Mouse (Mus musculus): ENCODE measurements around the gene Rxrb.

The Rxrb gene

DNA sequence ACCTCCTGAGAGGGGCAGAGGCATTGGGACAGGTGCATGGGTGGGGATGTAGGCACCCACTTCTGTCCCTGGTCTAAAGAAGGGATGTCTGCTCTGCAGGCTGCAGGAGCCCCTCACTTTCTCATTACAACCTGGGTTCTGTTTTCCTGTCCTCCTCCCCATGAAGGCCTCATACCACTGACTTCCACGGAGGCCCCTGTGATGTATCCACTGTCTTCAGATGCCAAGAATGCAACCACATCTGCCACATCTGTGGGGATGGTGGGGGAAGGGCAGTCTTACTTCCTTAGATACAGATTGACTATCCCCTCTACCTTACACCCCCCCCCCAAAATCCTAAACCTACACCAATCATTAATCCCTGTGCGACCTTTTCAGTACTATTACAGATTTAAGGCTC is 5.4 kb upstream of the Rxrb start:
- DNase-seq, result no peak

DNA sequence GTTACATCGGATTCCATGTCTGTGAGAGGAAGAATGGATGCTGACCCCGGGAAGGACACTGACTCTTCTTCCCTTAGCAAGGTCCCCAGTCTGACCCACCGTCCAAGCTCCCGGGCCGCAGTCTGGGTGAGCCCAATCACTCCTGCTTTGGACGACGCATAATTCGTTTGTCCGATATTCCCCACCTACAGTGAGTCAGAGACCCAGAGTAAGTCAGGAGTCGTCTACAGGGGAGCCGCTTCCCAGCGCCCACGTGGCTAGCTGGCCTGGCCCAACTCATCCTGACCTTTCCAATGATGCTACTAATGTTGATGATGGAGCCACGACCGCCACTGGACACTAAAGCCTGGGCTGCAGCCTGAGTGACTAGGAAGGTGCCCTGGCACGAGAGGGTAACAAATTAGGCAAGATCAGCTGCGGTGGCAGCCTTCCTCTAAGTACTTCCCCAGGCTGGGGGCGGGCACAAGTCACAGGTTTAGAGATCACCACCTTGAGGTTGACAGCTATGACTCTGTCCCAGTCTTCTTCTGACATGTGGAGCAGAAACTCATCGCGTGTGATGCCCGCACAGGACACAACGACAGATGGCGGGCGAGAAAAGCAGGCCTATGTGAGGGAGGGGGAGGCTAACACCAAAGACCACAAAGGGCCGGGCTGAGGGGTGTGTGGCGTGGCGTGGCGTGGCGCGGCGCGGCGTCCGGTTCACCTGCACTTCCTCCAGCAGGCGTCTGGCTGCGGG is 4.5 kb upstream of the Rxrb start:
- DNase-seq, result no peak

DNA sequence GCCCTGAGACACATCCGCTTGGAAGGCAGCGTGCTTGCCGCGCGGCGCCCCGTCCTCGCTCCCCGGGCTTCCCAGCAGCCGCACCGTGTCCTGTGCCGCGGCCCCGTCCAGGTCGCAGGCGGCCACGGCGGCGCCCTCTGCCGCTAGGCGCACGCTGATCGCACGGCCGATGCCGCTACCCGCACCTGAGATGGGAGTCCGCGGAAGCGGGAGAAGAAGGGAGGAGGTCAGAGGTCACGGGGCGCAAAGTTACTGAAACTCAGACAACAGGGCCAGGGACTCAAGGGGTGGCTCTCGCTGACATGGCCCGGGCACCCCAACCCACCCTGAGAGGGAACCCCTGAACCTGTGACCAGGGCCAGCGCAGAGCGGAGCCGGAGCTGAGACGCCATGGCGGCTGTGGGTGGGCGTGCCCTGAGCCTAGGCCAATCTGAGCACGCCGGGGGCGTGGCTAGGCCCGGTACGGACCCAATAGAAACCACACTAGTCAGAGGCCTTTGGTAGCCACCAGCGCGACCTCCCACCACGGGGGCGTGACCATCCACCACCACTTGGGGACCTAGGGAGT is 3.9 kb upstream of the Rxrb start, which contains the start of gene H2-Ke6:
H2-Ke6 (minus strand) TSS at position 405 of the 568 bp plus-strand sequence.
- peak; percentile 90 for DNase-seq

DNA sequence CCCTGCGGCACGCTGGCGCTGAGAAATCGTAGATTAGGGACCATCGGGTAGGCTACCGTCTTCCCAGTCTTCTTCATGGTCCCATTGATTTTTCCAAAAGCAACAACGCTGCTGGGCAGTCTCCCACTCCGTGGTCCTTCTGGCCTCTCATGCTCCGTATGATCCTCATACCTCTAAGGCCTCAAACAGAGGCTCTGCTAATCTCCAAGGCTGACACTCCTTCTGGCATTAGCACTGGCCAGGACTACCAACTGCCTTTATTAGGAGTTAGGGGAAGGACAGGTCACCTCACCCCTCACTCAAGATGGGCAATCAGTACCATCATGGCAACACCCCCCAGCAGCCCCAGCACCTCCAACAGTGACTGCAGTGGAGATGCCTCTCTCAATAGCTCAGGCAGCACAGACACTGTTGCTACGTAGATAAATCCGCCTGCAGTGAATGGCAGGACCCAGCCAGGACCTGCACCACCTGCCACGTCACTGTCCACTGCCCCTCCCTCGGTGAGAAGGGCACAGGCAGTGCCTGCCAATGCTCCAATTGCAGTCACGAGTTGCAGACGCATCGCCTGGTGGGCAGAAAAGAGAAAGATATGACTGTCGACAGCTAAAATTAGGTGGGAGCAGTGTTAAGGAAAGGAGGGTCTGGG is 3.0 kb upstream of the Rxrb start:
- no peak for DNase-seq

DNA sequence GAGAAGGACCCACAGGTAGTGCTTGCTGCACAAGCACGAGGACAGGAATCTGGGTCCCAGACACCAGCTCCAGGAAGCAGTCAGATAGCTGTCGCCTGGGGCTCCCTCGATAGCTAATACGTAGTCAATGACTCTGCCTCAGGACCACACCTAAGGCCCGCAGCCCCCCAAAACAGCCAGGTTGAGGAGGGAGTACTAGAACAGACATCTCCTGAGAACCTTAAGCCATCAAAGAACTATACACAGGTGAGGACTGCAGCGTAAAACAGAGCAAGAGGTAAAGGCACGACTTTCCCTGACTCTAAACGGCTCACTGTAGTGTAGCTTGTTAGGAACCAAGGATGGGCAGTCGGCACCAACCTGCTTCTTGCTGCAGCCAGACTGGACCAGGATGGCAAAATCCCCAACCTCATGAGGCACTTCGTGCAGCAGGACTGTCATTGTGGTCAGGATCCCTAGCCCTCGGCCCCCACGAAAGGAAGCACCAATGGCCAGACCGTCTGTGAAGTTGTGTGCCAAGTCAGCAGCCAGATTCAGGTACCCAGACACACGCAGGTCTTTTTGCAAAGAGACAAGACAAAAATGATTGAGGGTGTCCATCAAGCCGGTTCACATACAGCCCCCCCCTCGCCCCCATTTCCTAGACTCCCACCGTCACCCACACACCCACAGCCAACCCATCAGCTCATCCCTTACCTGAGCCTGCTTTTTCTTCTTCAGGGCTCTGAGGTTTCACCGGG is 2.3 kb upstream of the Rxrb start:
- DNase-seq, result no peak

DNA sequence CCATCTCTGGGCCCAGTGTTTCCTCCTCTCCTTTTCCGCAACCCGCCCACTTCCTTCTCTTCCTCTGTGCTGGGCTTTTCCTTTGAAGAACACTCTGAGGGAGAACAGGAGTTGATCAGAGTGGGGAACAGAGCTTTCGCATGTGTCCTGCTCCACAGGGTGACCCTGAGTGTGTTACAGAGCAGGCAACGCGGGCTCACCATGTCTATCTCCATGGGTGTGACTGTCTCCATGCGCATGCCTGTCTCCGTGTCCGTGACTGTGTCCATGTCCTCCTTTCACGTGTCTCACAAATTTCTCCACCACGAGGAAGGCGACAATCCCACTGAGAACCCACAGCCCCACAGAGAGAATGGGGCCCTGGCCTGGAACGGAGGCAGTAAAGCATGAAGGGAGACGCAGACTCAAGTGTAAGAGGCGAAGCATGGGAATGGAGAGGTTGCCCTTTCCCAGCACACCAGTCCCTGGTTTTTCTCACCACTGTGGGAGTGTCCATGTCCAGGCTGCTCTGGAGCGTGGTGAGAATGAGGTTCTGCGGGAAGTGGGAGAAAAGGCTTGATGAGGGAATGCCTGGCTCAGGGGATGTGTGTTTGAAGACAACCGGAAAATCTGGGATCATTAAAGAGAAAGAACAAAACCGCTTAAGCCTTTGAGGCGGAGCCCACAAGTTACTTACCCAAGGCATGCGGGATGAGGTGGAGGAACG is 1.6 kb upstream of the Rxrb start:
- no peak for DNase-seq

DNA sequence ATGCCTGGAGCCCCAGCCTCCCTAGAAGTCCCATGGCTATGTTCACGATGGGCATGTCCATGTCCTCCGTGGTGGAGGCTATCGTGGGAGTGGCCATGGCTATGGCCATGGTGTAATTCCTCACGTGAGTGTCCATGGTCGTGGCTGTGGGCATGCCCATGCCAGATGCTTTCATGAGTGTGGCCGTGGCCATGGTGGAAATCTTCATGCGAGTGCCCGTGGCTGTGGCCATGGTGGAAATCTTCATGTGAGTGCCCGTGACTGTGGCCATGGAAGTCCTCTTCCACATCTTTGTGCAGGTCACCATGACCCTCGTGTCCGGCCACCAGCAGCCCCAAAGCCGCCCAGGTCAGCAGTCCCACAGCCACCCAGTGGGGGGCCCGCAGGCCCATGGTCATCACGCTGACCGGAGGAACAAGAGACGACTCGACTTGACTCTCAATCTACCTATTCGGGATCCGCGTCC is 718 bp upstream of the Rxrb start:
- no peak for DNase-seq

DNA sequence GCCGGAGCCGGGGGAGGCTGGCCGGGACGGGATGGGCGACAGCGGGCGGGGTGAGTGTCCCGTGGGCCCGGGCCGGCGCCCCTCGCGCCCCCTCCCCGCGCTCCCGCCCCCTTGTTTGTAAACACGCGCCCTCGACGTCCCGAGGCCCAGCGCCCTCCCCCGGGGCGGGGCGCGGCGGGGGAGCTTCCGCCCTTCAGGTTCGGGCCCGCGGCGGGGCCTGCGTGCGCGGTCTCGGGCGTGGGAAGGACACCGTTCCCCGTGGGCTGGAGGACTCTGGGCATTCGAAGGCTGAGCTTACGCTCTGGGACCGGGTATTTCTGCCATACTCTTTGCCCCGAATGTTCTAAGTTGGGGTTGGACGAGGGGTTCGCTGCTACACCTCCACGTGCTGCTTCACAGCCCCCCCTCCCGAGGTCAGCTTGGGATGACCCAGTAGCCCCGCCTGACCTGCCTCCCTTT is 591 bp downstream of the Rxrb start:
- no peak for DNase-seq

DNA sequence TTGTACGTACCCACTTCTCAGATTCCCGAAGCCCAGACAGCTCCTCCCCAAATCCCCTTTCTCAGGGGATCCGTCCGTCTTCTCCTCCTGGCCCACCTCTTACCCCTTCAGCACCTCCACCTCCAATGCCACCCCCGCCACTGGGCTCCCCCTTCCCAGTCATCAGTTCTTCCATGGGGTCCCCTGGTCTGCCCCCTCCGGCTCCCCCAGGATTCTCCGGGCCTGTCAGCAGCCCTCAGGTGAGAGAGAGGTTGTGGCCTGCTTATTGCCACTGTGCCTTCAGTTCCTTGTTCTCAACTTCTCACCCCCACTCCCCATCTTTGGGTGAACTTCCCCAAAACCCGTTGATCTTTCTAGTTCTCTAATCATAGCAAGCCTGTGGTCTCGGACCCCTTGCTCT is 1.2 kb downstream of the Rxrb start:
- DNase-seq, result no peak

DNA sequence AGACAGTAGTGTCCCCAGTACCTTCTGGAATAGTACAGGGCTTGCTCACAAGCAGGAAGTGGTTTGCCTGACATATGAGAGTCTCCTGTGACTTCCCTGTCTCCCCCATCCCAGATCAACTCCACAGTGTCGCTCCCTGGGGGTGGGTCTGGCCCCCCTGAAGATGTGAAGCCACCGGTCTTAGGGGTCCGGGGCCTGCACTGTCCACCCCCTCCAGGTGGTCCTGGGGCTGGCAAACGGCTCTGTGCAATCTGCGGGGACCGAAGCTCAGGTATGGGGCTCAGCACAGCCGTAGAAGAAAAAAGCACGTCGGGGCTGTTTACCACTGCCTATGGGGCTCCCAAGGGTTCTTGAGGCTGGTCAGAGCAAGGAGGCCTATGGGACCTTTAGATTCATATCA is 1.8 kb downstream of the Rxrb start:
- DNase-seq, result no peak

DNA sequence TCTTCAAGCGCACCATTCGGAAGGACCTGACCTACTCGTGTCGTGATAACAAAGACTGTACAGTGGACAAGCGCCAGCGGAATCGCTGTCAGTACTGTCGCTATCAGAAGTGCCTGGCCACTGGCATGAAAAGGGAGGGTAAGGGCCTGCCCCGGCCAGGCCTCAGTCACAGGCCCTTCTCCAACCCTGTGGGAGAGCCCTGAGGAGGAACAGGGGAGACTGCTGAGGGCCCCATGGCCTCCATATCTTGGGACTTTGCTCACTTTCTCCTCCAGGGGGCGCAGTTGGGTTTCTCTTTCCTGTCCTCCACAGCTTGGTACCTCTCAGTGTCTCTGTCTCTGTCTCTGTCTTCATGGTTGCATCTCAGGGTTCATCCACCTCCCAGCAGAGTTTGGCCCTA is 2.5 kb downstream of the Rxrb start:
- no peak for DNase-seq

DNA sequence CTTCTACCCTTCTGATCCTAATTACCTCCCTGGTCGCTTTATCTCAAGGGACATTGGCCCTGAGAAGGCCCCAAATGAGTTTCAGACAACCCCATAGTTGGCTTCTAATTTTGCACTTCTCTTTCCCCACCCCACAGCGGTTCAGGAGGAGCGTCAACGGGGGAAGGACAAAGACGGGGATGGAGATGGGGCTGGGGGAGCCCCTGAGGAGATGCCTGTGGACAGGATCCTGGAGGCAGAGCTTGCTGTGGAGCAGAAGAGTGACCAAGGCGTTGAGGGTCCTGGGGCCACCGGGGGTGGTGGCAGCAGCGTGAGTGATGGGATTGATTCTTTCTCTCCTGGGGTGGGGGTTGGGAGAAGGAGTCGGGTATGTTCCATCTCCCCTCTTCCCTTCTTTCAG is 3.9 kb downstream of the Rxrb start:
- DNase-seq, result no peak

DNA sequence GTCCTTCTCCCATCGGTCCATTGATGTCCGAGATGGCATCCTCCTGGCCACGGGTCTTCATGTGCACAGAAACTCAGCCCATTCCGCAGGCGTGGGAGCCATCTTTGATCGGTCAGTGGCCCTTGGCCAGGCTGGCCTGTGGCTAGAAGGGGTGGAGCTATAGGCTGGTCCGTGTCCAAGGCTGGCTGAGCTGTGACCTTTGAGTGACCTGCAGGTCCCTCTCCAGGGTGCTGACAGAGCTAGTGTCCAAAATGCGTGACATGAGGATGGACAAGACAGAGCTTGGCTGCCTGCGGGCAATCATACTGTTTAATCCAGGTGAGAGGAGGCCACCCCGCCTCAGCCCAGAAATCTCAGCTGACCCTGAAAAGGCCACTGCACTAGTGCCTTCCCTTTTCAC is 5.0 kb downstream of the Rxrb start:
- no peak for DNase-seq

DNA sequence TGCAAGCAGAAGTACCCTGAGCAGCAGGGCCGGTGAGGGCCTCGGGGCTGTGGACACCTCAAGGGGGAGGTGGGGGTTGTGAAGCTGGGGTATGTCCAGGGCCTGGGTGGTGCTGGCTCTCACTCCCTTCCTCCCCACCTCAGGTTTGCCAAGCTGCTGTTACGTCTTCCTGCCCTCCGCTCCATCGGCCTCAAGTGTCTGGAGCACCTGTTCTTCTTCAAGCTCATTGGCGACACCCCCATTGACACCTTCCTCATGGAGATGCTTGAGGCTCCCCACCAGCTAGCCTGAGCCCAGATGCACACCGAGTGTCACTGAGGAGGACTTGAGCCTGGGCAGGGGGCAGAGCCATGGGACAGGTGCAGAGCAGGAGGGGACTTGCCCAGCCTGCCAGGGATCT is 5.6 kb downstream of the Rxrb start:
- DNase-seq, result no peak

DNA sequence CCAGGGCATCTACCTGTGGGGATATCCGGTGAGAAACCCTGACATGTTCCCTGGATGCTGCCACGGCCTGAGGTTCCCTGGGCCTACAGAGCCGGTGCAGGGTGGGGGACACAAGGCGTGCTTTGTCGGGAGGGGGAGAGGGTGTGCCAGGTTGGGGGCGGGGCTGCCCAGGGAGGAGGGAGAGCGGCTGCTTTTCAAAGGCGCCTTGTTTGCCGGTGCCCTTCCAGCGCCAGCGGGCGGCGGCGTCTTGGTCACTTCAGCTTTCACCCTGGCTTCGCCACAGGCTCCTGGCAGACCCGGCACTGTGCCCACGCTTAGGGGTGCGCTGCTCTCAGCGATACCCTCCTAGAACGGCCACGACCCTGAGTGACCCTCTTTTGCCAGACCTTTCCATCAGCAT is 6.8 kb downstream of the Rxrb start:
- peak; percentile 59 for DNase-seq

DNA sequence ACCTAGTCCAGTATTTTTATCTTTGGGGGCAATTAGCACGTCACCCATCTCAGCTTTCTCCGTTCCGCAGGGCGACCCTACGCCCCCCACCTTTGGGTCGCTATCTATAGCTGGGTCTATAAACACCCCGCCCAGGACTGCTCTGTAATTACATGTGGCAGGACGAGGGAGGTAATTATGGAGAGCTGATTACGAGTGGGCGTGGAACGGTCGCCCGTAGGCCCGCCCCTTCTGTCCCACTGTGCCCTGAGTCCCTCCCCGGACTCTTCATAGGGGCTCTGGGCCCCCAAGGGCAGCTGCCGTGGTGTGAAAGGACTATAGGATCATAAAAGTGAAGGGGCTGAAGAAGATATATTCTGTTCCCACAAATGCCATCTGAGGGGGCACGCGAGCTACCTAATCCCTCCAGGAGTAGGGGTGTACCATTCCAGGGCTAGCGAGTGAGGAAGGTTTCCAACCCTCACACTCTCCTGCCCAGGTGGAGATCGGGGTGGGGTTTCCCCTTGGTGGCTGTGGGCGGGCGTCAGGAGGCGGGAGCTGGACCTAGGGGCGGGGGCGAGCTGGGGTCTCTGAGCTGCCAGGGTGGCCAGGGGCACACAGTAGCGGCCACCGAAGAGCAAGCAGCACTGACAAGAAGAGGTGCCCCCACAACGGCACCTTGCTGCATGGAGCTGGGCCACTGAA is 7.4 kb downstream of the Rxrb start, which contains the start of gene Col11a2:
Col11a2 (plus strand) TSS at position 560 of the 684 bp plus-strand sequence.
- DNase-seq, result no peak

DNA sequence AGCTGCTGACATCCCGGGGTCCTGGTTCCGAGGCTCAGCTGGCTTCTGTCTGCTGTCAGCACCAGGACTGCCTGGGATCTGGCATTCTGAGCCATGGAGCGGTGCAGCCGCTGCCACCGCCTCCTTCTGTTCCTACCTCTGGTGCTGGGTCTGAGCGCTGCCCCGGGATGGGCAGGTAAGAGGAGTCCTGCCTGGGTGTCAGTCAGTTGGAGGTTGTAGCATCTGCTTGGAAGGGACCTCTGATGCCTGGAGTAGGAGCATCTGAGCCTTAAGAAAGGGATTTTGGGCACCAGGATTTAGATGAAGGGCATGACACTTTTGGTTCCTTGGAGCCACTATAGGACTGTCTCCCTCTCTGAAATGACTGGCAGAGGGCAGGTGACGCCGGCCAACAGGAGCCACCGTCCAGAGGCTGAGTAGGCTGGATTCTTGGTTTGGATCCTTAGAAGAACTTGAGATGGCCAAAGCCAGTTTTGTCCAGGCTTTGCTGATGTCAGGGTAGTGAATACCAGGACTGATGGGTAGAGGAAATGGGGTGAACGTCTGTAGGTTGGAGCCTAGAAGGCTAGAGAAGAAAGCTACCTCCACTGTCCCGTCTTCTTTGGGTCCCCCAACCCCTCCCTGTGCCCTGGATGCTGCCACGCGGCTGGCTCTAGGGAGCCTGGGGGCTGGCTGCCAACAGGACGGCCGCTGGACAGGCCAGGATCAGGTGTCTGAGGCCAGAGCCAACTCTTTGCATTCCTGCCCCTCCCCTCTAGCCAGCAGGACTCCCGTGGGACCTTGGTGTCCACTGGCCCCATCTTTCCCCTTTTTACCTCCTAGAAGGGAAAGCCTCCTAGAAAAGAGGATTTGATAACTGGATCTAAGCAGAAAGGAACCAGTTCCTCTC is 8.2 kb downstream of the Rxrb start:
- DNase-seq, result no peak

DNA sequence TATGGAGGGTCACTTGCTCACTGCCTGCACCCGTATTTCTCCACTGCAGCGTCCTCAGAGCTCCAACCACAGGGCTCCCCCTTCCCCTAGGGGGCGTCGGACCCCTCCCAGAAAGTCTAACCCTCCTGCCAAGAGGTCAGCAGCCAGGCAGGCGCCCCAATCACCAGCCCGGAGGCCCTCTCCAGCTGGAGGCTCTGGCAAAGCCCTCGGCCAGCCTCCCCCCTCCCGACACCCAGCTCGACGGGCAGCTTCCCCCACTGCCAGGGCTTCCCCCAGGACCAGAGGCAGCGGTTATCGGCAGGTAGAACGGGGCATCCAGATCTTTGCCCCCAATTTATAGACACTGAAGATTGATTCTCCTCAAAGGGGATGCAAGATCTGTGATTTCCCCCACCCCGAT is 14.3 kb downstream of the Rxrb start:
- DNase-seq, result no peak

DNA sequence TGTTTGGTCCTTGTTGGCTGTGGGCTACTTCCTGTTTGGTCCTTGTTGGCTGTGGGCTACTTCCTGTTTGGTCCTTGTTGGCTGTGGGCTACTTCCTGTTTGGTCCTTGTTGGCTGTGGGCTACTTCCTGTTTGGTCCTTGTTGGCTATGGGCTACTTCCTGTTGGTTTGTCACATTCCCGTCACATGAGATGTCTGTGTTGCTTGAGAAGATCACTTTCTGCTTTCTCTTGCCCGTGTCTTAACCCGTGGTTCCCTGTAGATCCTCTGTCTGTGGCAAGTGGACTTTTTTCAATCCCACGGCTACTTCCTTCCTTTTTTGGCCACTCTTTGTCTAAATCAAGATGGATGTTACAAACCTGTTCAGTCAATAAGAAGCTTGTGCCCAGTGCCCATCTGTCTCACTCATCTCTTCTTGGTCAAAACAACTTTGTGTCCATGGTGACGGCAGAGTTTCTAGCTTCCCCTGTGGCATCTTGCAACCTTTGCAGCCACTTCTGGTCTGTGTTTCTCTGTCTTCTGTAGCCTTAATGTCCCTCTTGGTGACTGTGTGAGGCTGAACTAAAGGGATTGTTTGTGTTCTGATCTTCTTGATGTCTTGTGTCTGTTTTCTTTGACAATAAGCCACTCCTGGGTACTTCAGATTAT is 15.9 kb downstream of the Rxrb start:
- no peak for DNase-seq

DNA sequence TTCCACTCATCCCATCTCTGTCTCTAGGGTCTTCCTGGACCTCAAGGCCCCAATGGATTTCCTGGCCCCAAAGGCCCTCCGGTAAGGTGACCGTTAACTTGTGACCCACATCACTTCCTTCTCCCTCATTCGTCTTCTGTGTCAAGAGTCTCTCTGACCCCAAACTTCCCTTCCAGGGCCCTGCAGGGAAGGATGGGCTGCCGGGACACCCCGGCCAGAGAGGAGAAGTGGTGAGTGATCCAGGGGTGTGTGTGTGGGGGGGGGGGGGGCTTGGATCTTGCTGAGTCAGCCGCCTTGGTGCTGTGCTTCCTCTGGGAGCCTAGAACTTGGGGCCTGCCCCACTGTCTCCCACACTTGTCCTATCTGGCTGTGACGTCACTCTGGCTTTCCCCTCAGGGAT is 25.6 kb downstream of the Rxrb start:
- DNase-seq, result no peak

DNA sequence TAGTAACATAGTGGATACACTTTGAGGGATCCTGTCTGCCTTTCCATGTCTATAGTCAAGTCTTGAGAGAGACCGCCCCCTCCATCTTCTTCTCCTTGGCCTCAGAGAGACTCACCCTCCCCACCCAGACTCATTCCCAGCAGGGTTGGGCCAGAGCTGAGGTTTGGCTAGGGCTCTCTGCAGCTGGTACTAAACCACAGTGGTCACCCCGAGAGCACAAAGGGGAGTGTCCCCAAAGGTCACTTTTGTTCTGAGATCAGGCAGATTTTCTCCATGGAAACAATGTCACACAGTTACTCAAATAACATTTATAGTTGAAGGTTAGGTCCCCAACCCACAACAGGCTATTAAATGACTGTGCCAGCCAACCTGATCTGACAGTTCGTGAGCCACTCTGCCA is 37.3 kb downstream of the Rxrb start:
- DNase-seq, result no peak
